Mouse (Mus musculus): ENCODE data around the gene Arhgap35. TPM values are rescaled to one million over a fixed set of nuclear protein-coding genes. Genes with fewer than 3 reads are reported as not detected.

The Arhgap35 gene
- polyA plus RNA-seq, 1 experiment from 2014 or later: 3.4 TPM

- WGBS: 54% methylated on average over 8 of the region's 8 CpGs
- Histone ChIP-seq H3K4me2 (replicated peaks; ENCODE audit: low read depth) (no peak overlapping the region), H3K36me3 (ENCODE audit: control insufficient read depth, insufficient read depth) (no peaks in the 10 kb centered on the region), H3K27ac (ENCODE audit: low read depth, low read length) (no peak overlapping the region), H3K4me3 (ENCODE audit: low read depth, low read length) (no peak overlapping the region), H3K27me3 (replicated peaks; ENCODE audit: control insufficient read depth, insufficient read depth, low read length) (peaks cover 66% of the 10 kb centered on the region), H3K9ac (ENCODE audit: low read depth, low read length) (no peak overlapping the region), H3K4me1 (replicated peaks; ENCODE audit: control insufficient read depth, insufficient read depth, low read length) (no peaks in the 10 kb centered on the region), H3K9me3 (ENCODE audit: control insufficient read depth) (no peaks in the 10 kb centered on the region)
- TF ChIP-seq CTCF (IDR thresholded peaks at IDR 0.05; ENCODE audit: low read depth): no peak
- no peak for ATAC-seq
These were observed 140.9 kb downstream of the Arhgap35 start for GRCm38 (mm10) chr7:16473847-16474246.

- peaks cover 65% of the 10 kb centered on the region for H3K27me3 ChIP-seq (replicated peaks; ENCODE audit: control insufficient read depth, insufficient read depth, low read length)
- H3K9ac ChIP-seq (ENCODE audit: low read depth, low read length): no peak overlapping the region
- H3K9me3 ChIP-seq (ENCODE audit: control insufficient read depth): no peaks in the 10 kb centered on the region
- H3K36me3 ChIP-seq (ENCODE audit: control insufficient read depth, insufficient read depth): no peaks in the 10 kb centered on the region
- no peak overlapping the region for H3K4me3 ChIP-seq (ENCODE audit: low read depth, low read length)
- WGBS: 14% methylated on average over 17 of the region's 17 CpGs
- ATAC-seq: no peak
- no peaks in the 10 kb centered on the region for H3K4me1 ChIP-seq (replicated peaks; ENCODE audit: control insufficient read depth, insufficient read depth, low read length)
- no peak for TF ChIP-seq CTCF (IDR thresholded peaks at IDR 0.05; ENCODE audit: low read depth)
- no peak overlapping the region for H3K27ac ChIP-seq (ENCODE audit: low read depth, low read length)
- H3K4me2 ChIP-seq (replicated peaks; ENCODE audit: low read depth): no peak overlapping the region
These were observed 142.6 kb downstream of the Arhgap35 start for GRCm38 (mm10) chr7:16472116-16472709.

GRCm38 (mm10) chr7:16471549-16471948, 143.2 kb downstream of the Arhgap35 start:
- Histone ChIP-seq H3K4me3 (ENCODE audit: low read depth, low read length) (no peak overlapping the region), H3K27me3 (replicated peaks; ENCODE audit: control insufficient read depth, insufficient read depth, low read length) (peaks cover 58% of the 10 kb centered on the region), H3K9ac (ENCODE audit: low read depth, low read length) (no peak overlapping the region), H3K27ac (ENCODE audit: low read depth, low read length) (no peak overlapping the region), H3K4me1 (replicated peaks; ENCODE audit: control insufficient read depth, insufficient read depth, low read length) (no peaks in the 10 kb centered on the region), H3K4me2 (replicated peaks; ENCODE audit: low read depth) (no peak overlapping the region), H3K36me3 (ENCODE audit: control insufficient read depth, insufficient read depth) (no peaks in the 10 kb centered on the region), H3K9me3 (ENCODE audit: control insufficient read depth) (no peaks in the 10 kb centered on the region)
- WGBS: 48% methylated on average over 9 of the region's 9 CpGs
- TF ChIP-seq CTCF (IDR thresholded peaks at IDR 0.05; ENCODE audit: low read depth): peak; percentile 64
- ATAC-seq: no peak

GRCm38 (mm10) chr7:16468115-16468514, 146.7 kb downstream of the Arhgap35 start:
- Histone ChIP-seq H3K4me3 (ENCODE audit: low read depth, low read length) (no peak overlapping the region), H3K36me3 (ENCODE audit: control insufficient read depth, insufficient read depth) (no peaks in the 10 kb centered on the region), H3K9me3 (ENCODE audit: control insufficient read depth) (no peaks in the 10 kb centered on the region), H3K9ac (ENCODE audit: low read depth, low read length) (no peak overlapping the region), H3K4me1 (replicated peaks; ENCODE audit: control insufficient read depth, insufficient read depth, low read length) (no peaks in the 10 kb centered on the region), H3K27ac (ENCODE audit: low read depth, low read length) (no peak overlapping the region), H3K27me3 (replicated peaks; ENCODE audit: control insufficient read depth, insufficient read depth, low read length) (peaks cover 25% of the 10 kb centered on the region; the same call in 1 of the 2 replicates), H3K4me2 (replicated peaks; ENCODE audit: low read depth) (no peak overlapping the region)
- no peak for ATAC-seq
- WGBS: 38% methylated on average over 5 of the region's 5 CpGs
- no peak for TF ChIP-seq CTCF (IDR thresholded peaks at IDR 0.05; ENCODE audit: low read depth)

DNA sequence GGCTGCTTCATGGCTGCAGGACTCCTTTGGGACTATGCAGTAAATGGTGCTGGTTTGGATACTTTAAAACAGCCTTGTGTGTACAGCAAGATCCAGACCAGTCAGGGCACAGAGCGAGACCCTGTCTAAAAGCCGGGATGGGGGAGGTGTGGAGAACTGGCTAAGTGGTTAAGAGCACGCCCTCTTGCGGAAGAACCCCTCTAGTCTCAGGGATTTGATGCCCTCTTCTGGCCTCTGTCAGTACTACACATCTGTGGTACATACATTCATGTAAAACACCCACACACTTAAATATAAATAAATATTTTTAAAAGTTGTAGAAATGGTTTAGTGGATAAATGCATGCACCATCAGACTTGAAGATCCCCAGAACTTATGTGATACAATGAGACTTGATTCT, 148.2 kb downstream of the Arhgap35 start:
- Histone ChIP-seq H3K4me3 (ENCODE audit: low read depth, low read length) (no peak overlapping the region), H3K4me1 (replicated peaks; ENCODE audit: control insufficient read depth, insufficient read depth, low read length) (no peaks in the 10 kb centered on the region), H3K27me3 (replicated peaks; ENCODE audit: control insufficient read depth, insufficient read depth, low read length) (peaks cover 13% of the 10 kb centered on the region; the same call in 1 of the 2 replicates), H3K9me3 (ENCODE audit: control insufficient read depth) (no peaks in the 10 kb centered on the region), H3K9ac (ENCODE audit: low read depth, low read length) (no peak overlapping the region), H3K27ac (ENCODE audit: low read depth, low read length) (no peak overlapping the region), H3K36me3 (ENCODE audit: control insufficient read depth, insufficient read depth) (no peaks in the 10 kb centered on the region), H3K4me2 (replicated peaks; ENCODE audit: low read depth) (no peak overlapping the region)
- ATAC-seq: no peak
- peak; percentile 61 for TF ChIP-seq CTCF (IDR thresholded peaks at IDR 0.05; ENCODE audit: low read depth)
- WGBS: 58% methylated on average over 4 of the region's 4 CpGs

DNA sequence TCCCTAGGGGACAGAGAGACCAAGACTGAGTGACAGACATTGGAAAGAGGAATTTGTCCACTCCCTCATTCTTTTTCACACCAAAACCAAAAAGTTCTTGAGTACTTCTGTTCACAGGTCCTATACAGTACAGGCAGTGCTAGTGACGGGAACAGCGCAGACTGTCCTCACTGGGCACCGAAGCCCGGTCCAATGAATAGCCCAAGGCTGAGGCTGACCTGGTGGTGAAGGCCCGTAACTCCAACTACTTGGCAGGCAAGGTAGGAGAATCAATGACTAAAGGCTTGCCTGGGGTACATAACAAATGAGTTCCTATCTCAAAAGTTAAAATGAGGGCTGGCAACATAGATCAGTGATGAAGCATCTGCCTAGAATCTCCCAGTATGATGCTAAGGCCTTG, 149.2 kb downstream of the Arhgap35 start:
- H3K9me3 ChIP-seq (ENCODE audit: control insufficient read depth): no peaks in the 10 kb centered on the region
- no peak overlapping the region for H3K27ac ChIP-seq (ENCODE audit: low read depth, low read length)
- no peaks in the 10 kb centered on the region for H3K36me3 ChIP-seq (ENCODE audit: control insufficient read depth, insufficient read depth)
- H3K4me3 ChIP-seq (ENCODE audit: low read depth, low read length): no peak overlapping the region
- WGBS: 91% methylated on average over 5 of the region's 5 CpGs
- no peak overlapping the region for H3K9ac ChIP-seq (ENCODE audit: low read depth, low read length)
- ATAC-seq: no peak
- no peak overlapping the region for H3K4me2 ChIP-seq (replicated peaks; ENCODE audit: low read depth)
- TF ChIP-seq CTCF (IDR thresholded peaks at IDR 0.05; ENCODE audit: low read depth): no peak
- 0 out of 2 replicates have a peak, but pooled peaks cover 4% of the 10 kb centered on the region for H3K27me3 ChIP-seq (replicated peaks; ENCODE audit: control insufficient read depth, insufficient read depth, low read length)
- no peaks in the 10 kb centered on the region for H3K4me1 ChIP-seq (replicated peaks; ENCODE audit: control insufficient read depth, insufficient read depth, low read length)

Measured in intestine, postnatal 0 days (tissue).